Mouse (Mus musculus) adrenal gland, adult 2 months (tissue): Measurements from ENCODE around the gene Cdkn1a. TPM values are rescaled to one million over a fixed set of nuclear protein-coding genes. Genes with fewer than 3 reads are reported as not detected.
"Not testable (repeated sequence)": the region's sequence is repeated elsewhere in the genome, so short reads cannot be mapped to it uniquely, and the experiment has no call there.

Experiments used
- DNase-seq: peaks from one replicate; pipeline ENCODE4 v3.0.0; 2021
- long read RNA-seq: library from polyadenylated mRNA; stranded (forward); transcript quantifications from one replicate; pipeline ENCODE4 v2.0.0, GENCODE M21; 2021
- polyA plus RNA-seq: library from polyadenylated mRNA; depleted of rRNA; stranded (reverse); fragments of >200 nt; gene quantifications from 2 replicates; pipeline ENCODE4 v1.2.3, GENCODE M21; 2012; rRNA removed
- total RNA-seq, 2 experiments: library from RNA; stranded (reverse); gene quantifications; 2 replicates each; pipeline ENCODE4 v1.2.3; 2021

Gene Cdkn1a
- 100 to 1,000 TPM in 1 of 2 experiments, 10 to 100 TPM in 1; 36.4 to 108 TPM for total RNA-seq
- polyA plus RNA-seq: 32.2 and 33.7 TPM in 2 replicates
- long read RNA-seq, transcript Cdkn1a-201 (3 exons, 1,913 nt): major isoform, 13 of 17 reads
- long read RNA-seq, partial matches to known transcripts: 0 of 17 reads
- long read RNA-seq, other reads (novel, unspliced or antisense): 4 of 17 reads

DNA sequence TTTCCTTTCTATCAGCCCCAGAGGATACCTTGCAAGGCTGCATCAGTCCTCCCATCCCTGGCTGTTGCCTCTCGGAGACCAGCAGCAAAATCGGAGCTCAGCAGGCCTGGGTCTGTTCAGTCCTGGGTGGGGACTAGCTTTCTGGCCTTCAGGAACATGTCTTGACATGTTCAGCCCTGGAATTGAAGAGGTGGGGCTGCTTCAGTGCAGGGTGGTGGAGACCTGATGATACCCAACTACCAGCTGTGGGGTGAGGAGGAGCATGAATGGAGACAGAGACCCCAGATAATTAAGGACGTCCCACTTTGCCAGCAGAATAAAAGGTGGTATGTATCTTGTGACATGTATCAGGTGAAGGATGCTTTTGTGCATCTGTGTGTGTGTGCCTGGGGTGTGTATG is at the start of gene Cdkn1a:
Gene Cdkn1a (plus strand): TSS at position 201 of the 400 bp plus-strand sequence.
- no peak for DNase-seq

DNA sequence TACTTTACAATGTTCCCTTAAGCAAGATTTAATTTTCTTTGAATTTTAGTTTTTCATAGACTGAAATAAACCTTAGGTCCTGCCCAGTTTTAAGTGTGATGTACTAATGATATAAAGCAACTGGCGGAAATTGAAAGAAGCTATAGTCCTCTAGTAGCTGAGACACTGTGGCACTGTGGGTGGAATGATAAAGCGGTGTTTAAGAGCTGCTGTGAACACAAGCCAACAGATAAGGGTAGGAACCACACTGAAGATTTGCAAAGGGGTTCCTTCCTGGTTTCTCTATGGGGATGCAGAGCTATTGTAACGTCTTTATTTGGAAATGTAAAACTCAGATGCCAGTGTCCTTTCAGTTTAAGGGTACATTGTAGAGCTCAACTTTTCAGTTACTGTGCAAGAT is 49.1 kb upstream of the Cdkn1a start:
- not testable (repeated sequence) for DNase-seq

DNA sequence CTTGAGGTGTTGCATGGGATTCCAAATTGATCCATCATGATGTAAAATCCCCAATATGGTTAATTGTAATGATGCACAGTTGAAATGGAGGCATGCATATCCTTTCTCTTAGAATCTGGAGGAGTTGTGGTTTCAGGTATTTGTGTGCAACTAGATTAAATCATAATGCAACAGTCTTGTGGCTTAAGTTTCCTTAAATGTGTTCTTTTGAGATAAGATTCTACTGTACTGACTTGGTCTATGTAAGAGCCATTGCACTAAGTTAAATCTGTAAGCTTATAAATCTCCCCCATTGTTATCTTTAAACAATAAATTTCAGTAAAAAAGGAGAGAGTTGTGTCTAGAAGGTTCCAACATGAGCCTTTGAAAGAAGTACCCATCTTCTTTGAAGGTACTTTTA is 48.2 kb upstream of the Cdkn1a start:
- DNase-seq: no peak

DNA sequence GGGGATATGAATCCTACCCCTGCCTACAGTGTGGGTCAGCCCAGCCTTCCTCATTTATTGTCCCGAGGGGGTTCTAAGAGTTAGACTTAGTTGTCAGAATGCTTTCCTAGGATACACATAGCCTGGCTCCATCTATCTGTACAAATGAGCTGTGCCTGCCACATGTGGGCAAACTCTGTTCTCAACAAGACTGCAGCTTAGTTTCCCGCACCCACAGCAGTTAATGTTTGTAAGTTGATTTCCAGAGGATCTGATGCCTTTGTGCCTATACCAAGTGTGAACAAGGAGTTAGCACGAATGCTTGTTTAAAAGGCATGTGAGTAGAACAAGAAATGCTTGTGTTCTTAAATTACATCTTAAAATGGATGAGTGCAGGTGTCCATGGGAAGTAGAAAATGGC is 47.2 kb upstream of the Cdkn1a start:
- DNase-seq: no peak

DNA sequence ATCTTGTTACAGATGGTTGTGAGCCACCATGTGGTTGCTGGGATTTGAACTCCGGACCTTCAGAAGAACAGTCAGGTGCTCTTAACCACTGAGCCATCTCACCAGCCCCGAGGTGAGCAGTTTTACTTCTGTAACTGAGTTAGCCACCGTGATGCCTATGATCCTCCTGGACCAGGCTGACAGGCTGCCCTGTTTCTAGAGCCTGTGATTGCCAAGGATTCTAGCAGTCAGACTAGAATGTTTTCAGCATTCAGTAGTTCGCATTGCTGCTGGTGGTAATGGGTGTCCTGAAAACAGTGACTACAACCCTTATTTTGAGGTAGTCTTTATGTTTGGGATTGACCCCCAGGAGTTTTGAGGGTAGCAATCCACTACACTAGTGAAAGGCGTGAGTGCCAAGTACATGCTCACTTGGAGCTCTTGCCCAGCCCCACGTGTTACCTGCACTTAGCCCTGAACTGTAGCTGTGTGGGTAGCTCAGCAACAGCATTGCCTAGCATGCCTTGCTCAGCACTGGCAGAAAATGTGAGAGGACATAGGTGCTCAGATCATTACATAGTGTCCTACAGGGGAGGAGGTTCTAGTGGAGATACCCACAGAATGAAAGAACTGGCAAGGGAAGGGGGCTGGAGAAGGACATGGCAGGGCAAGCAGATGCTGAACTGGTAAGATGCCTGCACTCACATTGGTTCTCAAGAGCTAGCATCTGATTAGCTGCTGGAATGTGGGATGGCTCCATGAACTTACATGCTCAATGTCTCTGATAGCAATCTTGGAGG is 46.4 kb upstream of the Cdkn1a start:
- DNase-seq: no peak

DNA sequence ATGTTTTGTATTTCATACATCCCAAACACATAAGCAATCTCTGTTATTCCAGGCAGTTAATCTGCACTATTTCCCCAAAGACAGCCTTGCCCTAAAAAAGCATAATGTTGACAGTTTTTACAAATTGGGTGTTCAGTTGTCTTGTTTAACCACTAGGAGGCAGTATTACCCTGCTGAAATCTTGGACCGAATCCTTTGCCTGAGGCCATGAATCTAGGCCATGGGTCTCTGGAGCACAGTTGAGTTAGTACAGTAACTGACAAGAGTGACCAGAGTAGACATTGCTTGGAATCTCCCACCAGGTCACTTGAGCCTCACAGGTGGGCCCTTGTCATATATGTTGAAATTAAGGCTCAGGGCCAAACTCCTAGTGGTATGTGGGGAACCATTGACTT is 45.9 kb upstream of the Cdkn1a start:
- DNase-seq: no peak

DNA sequence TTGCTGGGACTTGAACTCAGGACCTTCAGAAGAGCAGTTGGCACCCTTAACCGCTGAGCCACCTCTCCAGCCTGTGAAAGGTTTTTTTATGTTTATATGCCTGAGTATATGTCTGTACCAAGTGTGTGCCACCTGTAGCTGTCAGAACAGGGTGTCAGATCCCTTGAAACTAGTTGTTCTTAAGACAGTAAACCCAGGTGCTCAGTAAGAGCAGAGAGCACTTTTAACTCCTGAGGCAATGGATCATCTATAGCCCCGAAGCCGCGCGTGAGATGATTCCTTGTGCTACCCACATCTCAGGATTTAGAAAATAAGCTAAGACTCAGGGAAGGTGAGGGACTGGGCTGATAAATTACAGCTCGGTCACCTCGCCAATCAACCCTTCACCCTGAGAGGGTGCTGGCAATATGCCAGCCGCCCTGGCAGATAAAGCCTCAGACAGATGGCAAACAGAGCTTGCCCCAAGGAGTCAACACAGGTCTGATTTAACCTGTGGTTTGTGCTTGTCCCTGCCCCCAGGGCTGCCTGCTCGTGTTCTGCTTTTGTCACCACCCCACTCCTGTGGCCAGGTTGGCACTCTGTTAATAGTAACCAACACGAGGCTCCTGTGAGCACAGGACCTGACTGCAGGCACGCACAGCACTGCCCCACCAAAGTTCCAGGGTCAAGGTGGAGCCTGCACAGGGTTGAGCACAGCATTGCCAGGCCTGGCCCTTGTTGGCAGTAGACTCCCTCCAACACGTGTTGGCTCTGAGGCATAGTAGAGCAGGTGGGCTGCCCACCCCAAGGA is 44.8 kb upstream of the Cdkn1a start:
- DNase-seq: peak; percentile 60

DNA sequence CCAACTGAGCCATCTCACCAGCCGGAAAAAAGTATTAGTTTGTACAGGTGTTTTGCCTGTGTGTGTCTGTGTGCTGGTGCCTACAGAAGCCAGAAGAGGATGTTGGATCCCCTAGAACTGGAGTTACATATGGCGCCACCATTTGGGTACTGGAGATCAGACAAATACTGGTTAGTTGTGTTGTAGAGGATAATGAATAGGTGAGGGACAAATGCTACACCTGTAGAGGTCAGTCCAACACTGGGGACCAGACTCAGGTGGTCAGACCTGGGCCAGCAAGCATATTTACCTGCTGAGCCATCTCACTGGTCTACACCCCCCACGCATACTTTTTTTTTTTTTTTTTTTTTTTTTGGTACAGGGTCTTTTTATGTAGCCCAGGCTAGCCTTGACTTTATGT is 43.9 kb upstream of the Cdkn1a start:
- no peak for DNase-seq

DNA sequence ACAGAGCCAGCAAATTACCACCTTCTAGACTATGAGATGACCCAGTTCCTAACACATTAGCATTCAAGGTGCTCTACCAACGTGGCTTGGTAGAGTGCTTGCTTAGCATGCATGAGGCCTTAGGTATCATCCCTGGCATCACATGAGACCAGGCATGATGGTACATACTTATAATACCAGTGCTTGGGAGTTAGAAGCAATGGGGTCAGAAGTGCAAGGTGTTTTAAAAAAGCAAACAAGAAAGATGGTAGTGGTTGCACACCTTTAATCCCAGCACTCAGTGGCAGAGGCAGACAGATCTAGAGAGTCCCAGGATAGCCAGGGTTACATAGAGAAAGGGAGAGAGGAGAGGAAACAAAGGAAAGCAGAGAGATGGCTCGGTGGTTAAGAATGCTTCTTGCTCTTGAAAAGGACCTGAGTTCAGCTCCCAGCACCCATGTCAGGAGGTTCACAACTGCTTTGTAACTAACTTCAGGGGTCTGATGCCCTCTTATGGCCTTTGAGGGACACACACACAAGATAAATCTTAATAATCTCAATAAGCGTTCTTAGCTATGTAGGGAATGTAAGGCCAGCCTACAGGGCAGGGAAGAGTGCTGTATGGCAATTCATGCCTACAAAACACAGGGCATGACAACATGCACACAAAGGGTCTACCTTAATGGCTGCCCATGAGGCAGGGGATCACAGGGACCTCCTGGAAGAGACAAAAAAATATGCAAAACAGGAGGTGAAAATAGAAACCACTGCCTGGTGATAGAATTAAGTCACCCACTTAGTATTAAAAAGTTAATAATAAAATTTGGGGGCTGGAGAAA is 42.9 kb upstream of the Cdkn1a start:
- DNase-seq: no peak

DNA sequence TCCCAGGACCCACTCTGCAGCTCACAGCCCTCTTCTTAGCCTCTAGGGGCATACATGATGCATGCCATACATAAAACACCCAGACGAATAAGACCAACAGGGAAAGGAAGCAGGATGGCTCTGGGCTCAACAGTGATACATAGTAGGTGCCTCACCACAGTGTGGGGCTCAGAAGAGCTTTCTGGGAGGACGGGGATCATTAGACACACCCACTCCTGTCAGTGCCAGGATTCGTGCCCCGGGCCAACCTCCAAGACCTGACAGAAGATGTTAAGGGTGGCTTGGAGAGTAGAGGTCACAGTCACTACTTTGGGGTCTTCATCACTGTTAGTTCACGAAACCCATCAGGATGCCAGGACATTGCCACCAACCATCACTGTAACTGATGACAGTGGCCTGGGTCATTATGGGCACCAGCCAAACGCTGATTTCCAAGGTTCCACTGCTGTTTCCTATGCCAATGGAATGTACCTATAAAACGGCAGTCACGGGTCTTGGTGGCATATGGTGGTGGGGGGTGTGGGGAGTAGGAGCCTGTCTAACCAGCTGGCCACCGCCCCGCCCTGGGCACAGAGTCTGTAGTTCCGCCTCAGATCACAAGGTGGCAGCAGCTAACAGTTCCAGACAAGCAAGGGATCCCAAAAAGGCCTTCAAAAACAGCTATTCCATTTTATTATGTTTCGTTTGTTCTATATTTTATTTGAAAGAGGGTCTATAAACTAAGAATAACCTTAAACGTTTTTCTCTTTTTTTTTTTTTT is 41.8 kb upstream of the Cdkn1a start:
- peak; percentile 84 for DNase-seq

DNA sequence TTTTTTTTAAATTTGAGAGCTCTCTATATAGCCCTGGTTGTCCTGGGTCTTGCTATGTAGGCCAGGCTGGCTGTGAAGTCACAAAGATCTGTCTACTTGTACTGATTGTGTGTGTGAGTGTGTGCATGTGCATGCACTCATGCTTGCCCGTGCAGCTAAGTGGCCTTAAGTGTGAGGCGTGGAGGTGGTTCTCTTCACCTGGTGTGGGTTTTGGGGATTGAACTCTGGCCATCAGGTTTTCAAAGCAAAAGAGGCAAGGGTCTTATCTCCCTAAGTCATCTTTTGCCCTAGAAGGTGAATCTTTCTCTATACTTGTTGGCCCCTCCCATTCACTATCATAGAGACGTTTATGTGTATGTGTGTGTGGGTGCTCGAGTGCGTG is 41.3 kb upstream of the Cdkn1a start:
- DNase-seq: no peak

DNA sequence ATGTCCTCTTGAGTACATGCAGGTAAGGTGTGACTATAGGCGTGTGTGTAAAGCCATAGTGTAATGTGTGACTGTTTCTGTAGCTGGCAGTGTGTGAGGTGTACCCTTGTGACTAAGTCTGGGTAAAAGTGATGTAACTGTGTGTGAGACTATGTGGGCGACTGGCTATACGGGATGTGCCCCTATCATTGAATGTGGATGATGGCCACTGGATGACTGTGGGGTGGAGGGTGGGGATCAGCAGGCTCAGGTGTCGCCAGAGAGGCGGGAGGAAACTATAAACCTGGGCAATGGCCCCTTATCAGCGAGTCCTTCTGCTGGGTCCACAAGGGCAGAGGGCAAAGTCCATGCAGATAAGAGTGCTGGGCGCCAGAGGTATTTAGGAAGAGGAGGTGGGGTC is 40.9 kb upstream of the Cdkn1a start:
- DNase-seq: no peak

DNA sequence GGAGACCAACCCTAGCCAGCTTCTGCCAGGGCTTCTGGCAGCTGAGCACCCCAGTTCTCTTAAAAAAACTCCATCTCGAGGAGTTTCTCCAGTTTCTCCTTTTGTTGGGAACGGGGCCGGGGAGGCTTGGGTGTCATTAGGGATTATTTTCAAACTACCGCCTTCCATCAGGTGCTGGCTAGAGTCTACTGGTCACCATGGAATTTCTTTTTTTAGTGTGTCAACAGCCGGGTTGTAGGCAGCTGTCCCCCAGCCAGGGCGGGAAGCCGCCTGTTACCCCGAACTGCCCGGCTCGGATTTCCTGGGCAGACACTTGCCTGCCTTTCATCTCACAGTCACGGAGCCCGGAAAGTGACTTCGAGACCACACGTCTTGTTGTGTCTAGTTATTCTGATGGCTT is 40.0 kb upstream of the Cdkn1a start:
- no peak for DNase-seq

DNA sequence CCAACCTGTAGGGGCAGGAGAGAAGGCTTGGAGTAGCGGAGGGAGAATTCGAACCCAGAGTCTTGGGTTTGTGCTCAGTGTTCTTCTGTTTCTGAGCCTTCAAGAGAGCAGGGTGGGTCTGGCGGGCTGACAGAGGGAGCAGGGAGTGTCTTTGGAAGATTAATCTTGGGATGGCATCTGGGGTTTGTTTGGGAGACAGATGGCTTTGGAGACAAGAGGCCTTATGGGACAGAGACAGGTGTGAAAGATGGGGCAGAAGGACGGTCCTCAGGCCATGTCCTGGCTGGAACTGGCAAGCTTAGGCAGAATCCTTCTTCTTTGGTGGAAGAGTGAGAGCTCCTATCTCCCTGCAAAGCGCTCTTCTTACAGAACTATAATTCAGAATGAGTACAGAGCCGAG is 37.7 kb upstream of the Cdkn1a start:
- DNase-seq: no peak

DNA sequence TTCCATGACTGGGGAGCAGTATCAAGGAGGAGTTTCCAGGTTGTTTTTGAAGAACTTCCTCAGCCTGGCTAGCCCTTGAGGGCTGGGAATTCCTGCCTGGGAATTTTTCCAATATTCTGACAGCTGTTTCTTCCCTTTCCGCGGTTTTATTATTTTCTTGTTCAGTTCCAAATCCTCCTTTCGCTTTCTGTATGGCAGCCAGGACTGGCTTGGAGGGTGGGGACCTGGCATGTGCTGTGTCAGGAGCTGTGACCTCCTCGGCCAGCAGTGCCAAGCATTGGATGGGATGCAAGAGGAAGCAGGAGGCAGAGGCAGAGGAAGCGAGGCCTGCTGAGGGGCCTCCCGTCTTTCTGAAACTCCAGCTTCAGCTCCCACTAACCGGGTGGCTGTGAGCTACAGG is 36.9 kb upstream of the Cdkn1a start:
- peak; percentile 71 for DNase-seq

DNA sequence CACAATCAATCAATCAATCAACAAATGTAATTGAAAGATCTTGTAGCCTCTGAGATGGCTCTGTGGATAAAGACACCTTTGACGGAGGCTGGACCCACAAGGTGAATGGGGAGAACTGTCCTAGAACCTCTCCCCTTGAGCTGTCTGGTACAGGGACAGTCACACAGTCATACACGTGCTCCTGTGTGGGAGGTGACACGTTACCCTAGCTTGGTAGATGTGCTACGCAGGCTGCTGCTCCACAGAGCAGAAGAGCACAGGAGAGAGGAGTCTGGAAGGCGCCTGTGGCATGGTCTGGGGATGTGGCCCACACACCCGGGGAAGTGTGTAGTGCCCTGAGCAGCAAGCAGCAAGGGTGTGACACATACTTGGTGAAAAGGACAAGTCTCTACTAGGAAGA is 36.3 kb upstream of the Cdkn1a start:
- DNase-seq: no peak

DNA sequence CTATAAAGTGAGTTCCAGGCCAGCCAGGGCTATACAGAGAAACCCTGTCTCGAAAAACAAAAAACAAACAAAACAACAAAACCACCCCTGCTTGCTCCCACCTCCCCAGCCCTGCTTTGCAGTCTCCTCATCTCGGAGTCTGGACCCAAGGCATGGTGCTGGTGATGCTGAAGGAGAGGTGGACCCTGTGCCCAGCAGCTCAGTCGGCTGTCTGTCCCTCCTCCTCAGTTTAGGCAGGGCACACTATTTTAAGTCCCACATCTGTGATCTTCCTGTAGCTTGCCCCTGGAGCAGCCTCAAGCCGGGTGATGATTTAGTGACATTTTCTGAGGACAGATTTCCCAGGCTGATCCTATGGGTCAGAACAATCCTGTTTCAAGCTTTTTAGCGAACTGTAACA is 35.2 kb upstream of the Cdkn1a start:
- DNase-seq: no peak

DNA sequence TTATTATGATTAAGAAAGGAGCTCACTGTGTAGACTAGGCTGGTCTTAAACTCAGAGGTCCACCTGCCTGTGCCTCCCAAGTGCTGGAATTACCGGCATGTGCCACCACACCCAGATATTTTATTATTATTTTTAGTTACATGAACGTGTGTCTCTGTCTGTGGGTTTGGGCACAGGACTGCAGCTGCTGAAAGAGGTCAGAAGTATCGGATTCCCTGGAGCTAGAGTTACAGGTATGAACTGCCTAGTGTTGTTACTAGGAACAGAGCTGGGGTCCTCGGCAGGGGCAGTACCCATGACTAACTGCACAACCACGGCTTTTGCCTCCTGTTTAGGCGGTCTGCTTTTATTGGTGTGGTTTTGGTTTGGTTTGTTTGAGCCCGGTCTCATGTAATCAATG is 34.6 kb upstream of the Cdkn1a start:
- DNase-seq: no peak

DNA sequence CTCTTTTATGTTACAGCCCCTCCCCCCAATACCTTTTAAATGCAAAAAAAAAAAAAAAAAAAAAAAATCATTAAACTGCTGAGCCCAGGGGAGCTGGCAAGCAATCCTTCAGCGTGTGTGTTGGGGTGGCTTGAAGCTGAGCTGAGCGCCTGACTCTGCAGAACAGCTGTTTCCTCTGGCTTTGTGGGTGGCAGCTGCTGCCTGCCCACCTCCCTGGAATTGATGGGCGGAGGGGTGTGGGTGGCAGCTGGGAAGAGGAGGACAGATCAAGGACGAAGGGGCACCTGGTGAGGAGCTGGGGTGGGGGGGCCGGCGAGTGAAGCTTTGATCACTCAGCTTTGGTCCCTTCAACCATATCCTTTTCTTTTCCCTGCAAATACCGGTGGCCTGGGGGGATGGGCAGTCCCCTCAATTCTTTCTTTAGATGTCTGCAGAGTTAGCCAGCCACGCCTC is 34.1 kb upstream of the Cdkn1a start:
- DNase-seq: no peak

DNA sequence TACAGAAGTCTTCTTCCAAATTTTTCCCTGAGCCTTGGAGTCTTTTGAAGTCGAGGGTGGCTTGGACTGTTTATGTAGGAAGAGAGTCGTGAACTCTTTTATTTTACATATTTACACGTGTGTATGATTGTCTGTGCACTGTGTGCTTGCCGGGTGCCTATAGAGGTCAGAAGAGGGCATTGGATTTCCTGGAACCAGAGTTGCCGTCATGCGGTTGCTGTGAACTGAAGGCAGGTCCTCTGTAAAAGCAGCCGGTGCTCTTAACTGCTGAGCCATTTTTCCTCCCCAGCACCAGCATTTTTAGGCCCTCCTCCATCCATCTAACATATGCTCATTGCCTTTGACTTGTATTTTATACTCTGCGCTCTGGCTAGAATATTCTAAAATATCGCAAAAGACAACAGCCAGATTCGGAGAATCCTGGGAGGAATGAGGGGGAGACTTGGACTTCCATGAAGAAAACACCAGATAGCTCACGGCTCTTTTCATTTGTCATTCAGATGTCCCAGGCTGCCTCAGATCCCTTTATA is 33.4 kb upstream of the Cdkn1a start:
- no peak for DNase-seq

DNA sequence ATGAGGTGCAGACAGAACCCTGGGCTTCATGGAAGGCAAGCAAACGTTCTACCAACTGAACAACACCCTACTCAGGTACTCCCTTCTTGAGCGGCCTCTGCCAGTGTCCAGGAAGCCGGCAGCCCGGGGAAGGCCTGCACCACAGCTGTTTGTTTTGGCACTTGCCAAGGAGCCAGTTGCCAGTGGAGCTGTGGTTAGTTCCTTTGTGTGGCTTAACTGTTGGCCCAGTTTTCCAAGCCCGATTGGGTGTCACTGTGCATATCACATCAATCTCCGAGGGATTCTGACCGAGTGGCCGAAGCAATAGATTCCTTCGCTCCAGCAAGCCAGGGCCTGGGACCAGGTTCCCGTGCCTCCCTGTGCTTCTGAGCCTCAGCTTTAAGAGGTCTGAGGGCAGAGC is 32.8 kb upstream of the Cdkn1a start:
- peak; percentile 77 for DNase-seq
